Mouse (Mus musculus): ENCODE measurements around the gene Gm11437. TPM values are rescaled to one million over a fixed set of nuclear protein-coding genes. Genes with fewer than 3 reads are reported as not detected.

Gm11437 gene
- polyA plus RNA-seq, 1 experiment: not detected

GRCm38 (mm10) chr11:84179954-84180598 is 12.8 kb upstream of the Gm11437 start:
- under 1% methylated on average over 44 of the region's 44 CpGs for WGBS
- no peak for TF ChIP-seq POLR2A (IDR thresholded peaks at IDR 0.05; ENCODE audit: insufficient read depth, low read depth, low read length)
- peak; percentile 72 for TF ChIP-seq CTCF (IDR thresholded peaks at IDR 0.05; ENCODE audit: insufficient read depth, low read depth, low read length)

GRCm38 (mm10) chr11:84179226-84179953 is 12.1 kb upstream of the Gm11437 start:
- WGBS: under 1% methylated on average over 84 of the region's 85 CpGs
- no peak for TF ChIP-seq POLR2A (IDR thresholded peaks at IDR 0.05; ENCODE audit: insufficient read depth, low read depth, low read length)
- TF ChIP-seq CTCF (IDR thresholded peaks at IDR 0.05; ENCODE audit: insufficient read depth, low read depth, low read length): peak; percentile 11; the same call in 1 of the 2 replicates
- H3K27ac ChIP-seq (ENCODE audit: insufficient read depth, low read depth, low read length): no peak overlapping the region
- H3K4me1 ChIP-seq (ENCODE audit: control insufficient read depth, insufficient read depth, low read length): no peaks in the 10 kb centered on the region
- H3K4me3 ChIP-seq (ENCODE audit: insufficient read depth, low read depth, low read length): peak overlapping the region; percentile 62

More at GRCm38 (mm10) chr11:84179954-84180598, 12.8 kb upstream of the Gm11437 start:
- H3K4me1 ChIP-seq (ENCODE audit: control insufficient read depth, insufficient read depth, low read length): no peaks in the 10 kb centered on the region
- H3K4me3 ChIP-seq (ENCODE audit: insufficient read depth, low read depth, low read length): peak overlapping the region; percentile 62
- H3K27ac ChIP-seq (ENCODE audit: insufficient read depth, low read depth, low read length): no peak overlapping the region

- no peak for TF ChIP-seq POLR2A (IDR thresholded peaks at IDR 0.05; ENCODE audit: insufficient read depth, low read depth, low read length)
- no peak for TF ChIP-seq CTCF (IDR thresholded peaks at IDR 0.05; ENCODE audit: insufficient read depth, low read depth, low read length)
- Histone ChIP-seq H3K27ac (ENCODE audit: insufficient read depth, low read depth, low read length) (no peak overlapping the region), H3K4me3 (ENCODE audit: insufficient read depth, low read depth, low read length) (no peak overlapping the region), H3K4me1 (ENCODE audit: control insufficient read depth, insufficient read depth, low read length) (no peaks in the 10 kb centered on the region)
- 39% methylated on average over 4 of the region's 4 CpGs for WGBS
These were observed 11.3 kb upstream of the Gm11437 start for GRCm38 (mm10) chr11:84178571-84178970.

GRCm38 (mm10) chr11:84172539-84173435 is 5.5 kb upstream of the Gm11437 start:
- TF ChIP-seq POLR2A (IDR thresholded peaks at IDR 0.05; ENCODE audit: insufficient read depth, low read depth, low read length) (no peak), CTCF (IDR thresholded peaks at IDR 0.05; ENCODE audit: insufficient read depth, low read depth, low read length) (no peak)
- no peak overlapping the region for H3K4me3 ChIP-seq (ENCODE audit: insufficient read depth, low read depth, low read length)
- WGBS: 84% methylated on average over 11 of the region's 11 CpGs
- peaks cover 3% of the 10 kb centered on the region; the same call in 1 of the 2 replicates for H3K4me1 ChIP-seq (ENCODE audit: control insufficient read depth, insufficient read depth, low read length)
- H3K27ac ChIP-seq (ENCODE audit: insufficient read depth, low read depth, low read length): no peak overlapping the region

- WGBS: 23% methylated on average over 7 of the region's 7 CpGs
- Histone ChIP-seq H3K4me3 (ENCODE audit: insufficient read depth, low read depth, low read length) (no peak overlapping the region), H3K4me1 (ENCODE audit: control insufficient read depth, insufficient read depth, low read length) (peaks cover 3% of the 10 kb centered on the region; the same call in 1 of the 2 replicates), H3K27ac (ENCODE audit: insufficient read depth, low read depth, low read length) (no peak overlapping the region)
- no peak for TF ChIP-seq CTCF (IDR thresholded peaks at IDR 0.05; ENCODE audit: insufficient read depth, low read depth, low read length)
- no peak for TF ChIP-seq POLR2A (IDR thresholded peaks at IDR 0.05; ENCODE audit: insufficient read depth, low read depth, low read length)
These were observed 1.5 kb upstream of the Gm11437 start for GRCm38 (mm10) chr11:84168701-84169288.

- Histone ChIP-seq H3K4me3 (ENCODE audit: insufficient read depth, low read depth, low read length) (no peak overlapping the region), H3K4me1 (ENCODE audit: control insufficient read depth, insufficient read depth, low read length) (peaks cover 3% of the 10 kb centered on the region; the same call in 1 of the 2 replicates), H3K27ac (ENCODE audit: insufficient read depth, low read depth, low read length) (no peak overlapping the region)
- WGBS: 80% methylated on average over 4 of the region's 4 CpGs
- TF ChIP-seq POLR2A (IDR thresholded peaks at IDR 0.05; ENCODE audit: insufficient read depth, low read depth, low read length) (no peak), CTCF (IDR thresholded peaks at IDR 0.05; ENCODE audit: insufficient read depth, low read depth, low read length) (no peak)
These were observed 2.7 kb downstream of the Gm11437 start for GRCm38 (mm10) chr11:84164561-84164960.

- peaks cover 3% of the 10 kb centered on the region; the same call in 1 of the 2 replicates for H3K4me1 ChIP-seq (ENCODE audit: control insufficient read depth, insufficient read depth, low read length)
- TF ChIP-seq POLR2A (IDR thresholded peaks at IDR 0.05; ENCODE audit: insufficient read depth, low read depth, low read length) (no peak), CTCF (IDR thresholded peaks at IDR 0.05; ENCODE audit: insufficient read depth, low read depth, low read length) (no peak)
- 89% methylated on average over 6 of the region's 6 CpGs for WGBS
- H3K4me3 ChIP-seq (ENCODE audit: insufficient read depth, low read depth, low read length): no peak overlapping the region
- no peak overlapping the region for H3K27ac ChIP-seq (ENCODE audit: insufficient read depth, low read depth, low read length)
These were observed 3.2 kb downstream of the Gm11437 start for GRCm38 (mm10) chr11:84164123-84164522.

GRCm38 (mm10) chr11:84156535-84157262 is 10.6 kb downstream of the Gm11437 start:
- WGBS: 95% methylated on average over 4 of the region's 4 CpGs
- Histone ChIP-seq H3K4me1 (ENCODE audit: control insufficient read depth, insufficient read depth, low read length) (no peaks in the 10 kb centered on the region), H3K27ac (ENCODE audit: insufficient read depth, low read depth, low read length) (no peak overlapping the region), H3K4me3 (ENCODE audit: insufficient read depth, low read depth, low read length) (no peak overlapping the region)
- no peak for TF ChIP-seq POLR2A (IDR thresholded peaks at IDR 0.05; ENCODE audit: insufficient read depth, low read depth, low read length)
- TF ChIP-seq CTCF (IDR thresholded peaks at IDR 0.05; ENCODE audit: insufficient read depth, low read depth, low read length): no peak
